Mouse (Mus musculus) small intestine, adult 2 months (tissue): Measurements from ENCODE around the gene Stambpl1. TPM values are rescaled to one million over a fixed set of nuclear protein-coding genes. Genes with fewer than 3 reads are reported as not detected.

Experiments used
- H3K27ac ChIP-seq: fragments of 200-500 bp; 2 replicates; pipeline ENCODE4 v1.5.1; 2012; ENCODE audit warnings: low read depth, low read length, control low read depth, inconsistent platforms; ENCODE audit not compliant: insufficient read depth
- H3K27me3 ChIP-seq: fragments of 200-500 bp; 2 replicates; pipeline ENCODE4 v1.6.1; 2012; ENCODE audit warnings: mild to moderate bottlenecking, moderate library complexity, low read length, inconsistent platforms; ENCODE audit not compliant: control insufficient read depth, insufficient read depth
- H3K36me3 ChIP-seq: fragments of 200-500 bp; 2 replicates; pipeline ENCODE4 v1.6.1; 2012; ENCODE audit warnings: mild to moderate bottlenecking, low read length, control low read depth, inconsistent platforms; ENCODE audit not compliant: control insufficient read depth, insufficient read depth
- H3K4me1 ChIP-seq: fragments of 200-500 bp; 2 replicates; pipeline ENCODE4 v1.6.1; 2012; ENCODE audit warnings: low read length, inconsistent platforms, mixed read lengths; ENCODE audit not compliant: control insufficient read depth, insufficient read depth, insufficient read length
- H3K4me3 ChIP-seq: fragments of 200-500 bp; 2 replicates; pipeline ENCODE4 v1.5.1; 2012; ENCODE audit warnings: low read depth, mild to moderate bottlenecking, control low read depth, inconsistent platforms, low read length, moderate library complexity
- CTCF ChIP-seq: fragments of 200-500 bp; IDR thresholded peaks from 2 replicates; pipeline ENCODE4 v1.5.1; 2012; ENCODE audit warnings: low read depth, mild to moderate bottlenecking, control low read depth, inconsistent platforms, low read length, moderate library complexity, mixed read lengths; ENCODE audit not compliant: insufficient replicate concordance, insufficient read length; ENCODE audit errors: extremely low read depth
- POLR2A ChIP-seq: fragments of 200-500 bp; IDR thresholded peaks from 2 replicates; pipeline ENCODE4 v1.6.1; 2012; ENCODE audit warnings: low read depth, mild to moderate bottlenecking, control low read depth, inconsistent platforms, low read length, moderate library complexity
- WGBS: fragments of 180-500 bp; shearing (Covaris S2); methylation state at CpG from one replicate; pipeline ENCODE4 v1.1.7; 2018; 5-methylcytosine and 5-hydroxymethylcytosine counted together
- polyA plus RNA-seq: library from polyadenylated mRNA; depleted of rRNA; stranded (reverse); fragments of >200 nt; gene quantifications from 2 replicates; pipeline ENCODE4 v1.2.3, GENCODE M21; 2012

Gene Stambpl1
- polyA plus RNA-seq, 1 experiment, result 6.8 TPM

DNA sequence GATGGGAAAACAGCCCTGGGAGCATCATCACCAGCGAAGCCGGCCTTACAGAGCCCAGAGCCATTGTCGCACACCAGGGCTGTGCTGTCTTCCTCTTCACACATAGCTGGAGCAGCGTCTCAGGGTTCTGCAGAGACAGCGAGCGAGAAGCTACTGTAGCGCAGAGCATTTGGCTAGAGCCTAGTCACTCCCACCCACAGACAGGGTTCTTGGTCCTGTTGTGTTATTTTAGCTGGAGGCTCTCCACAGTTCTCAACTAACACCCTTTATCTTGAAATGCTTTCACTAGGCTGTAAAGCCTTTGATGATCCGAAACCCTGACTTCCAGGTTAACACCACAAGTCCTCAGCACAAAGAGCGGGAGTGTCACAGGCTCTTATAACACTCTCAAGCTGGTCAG, 60.4 kb downstream of the Stambpl1 start:
- peak overlapping the region; percentile 51 for H3K4me3 ChIP-seq
- no peaks in the 10 kb centered on the region for H3K27me3 ChIP-seq
- peaks cover 3% of the 10 kb centered on the region; the same call in 1 of the 2 replicates for H3K36me3 ChIP-seq
- no peak overlapping the region for H3K27ac ChIP-seq
- WGBS, result 77% methylated on average over 9 of the region's 9 CpGs
- no peak for TF ChIP-seq CTCF
- TF ChIP-seq POLR2A, result no peak
- no peaks in the 10 kb centered on the region for H3K4me1 ChIP-seq

DNA sequence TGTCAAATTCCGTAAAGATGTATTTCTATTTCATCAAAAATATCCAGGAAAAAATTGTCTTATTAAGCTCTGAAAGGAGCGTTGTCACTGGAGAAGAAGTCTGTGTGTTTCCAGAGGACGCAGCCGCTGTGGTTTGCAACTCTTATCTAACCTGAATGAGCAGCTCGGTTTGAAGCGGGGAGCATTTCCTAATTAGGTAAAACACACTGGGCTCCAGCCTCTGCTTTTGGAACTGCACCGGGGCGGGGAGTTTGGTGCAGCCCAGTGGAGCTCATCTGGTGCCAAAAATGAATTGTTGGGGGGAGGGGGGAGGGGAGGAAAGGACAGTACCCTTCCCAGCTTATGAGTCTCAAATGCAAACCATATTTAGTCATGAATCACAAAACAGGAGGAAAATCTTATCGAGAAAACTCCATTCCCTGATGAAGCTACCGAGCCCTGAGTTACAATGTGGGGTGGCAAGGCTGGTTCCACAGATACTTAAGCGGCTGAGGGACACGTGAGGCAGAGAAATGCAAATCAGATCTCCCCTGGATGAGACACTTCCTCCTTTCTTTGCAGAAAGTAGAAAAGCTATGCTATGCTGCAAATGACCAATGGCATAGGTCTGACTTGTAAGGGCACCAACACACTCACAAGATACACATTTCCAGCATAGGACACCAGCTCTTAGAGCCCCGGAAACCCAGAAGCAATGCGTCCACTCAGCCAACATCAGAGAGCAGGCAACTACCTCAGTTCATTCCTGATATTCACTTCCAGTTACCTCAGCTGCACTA, 62.3 kb downstream of the Stambpl1 start:
- H3K27ac ChIP-seq, result peak overlapping the region; percentile 85
- TF ChIP-seq CTCF, result no peak
- TF ChIP-seq POLR2A, result no peak
- WGBS, result 37% methylated on average over 14 of the region's 14 CpGs
- no peaks in the 10 kb centered on the region for H3K36me3 ChIP-seq
- H3K4me1 ChIP-seq, result no peaks in the 10 kb centered on the region
- peak overlapping the region; percentile 10; the same call in 1 of the 2 replicates for H3K4me3 ChIP-seq
- H3K27me3 ChIP-seq, result no peaks in the 10 kb centered on the region

DNA sequence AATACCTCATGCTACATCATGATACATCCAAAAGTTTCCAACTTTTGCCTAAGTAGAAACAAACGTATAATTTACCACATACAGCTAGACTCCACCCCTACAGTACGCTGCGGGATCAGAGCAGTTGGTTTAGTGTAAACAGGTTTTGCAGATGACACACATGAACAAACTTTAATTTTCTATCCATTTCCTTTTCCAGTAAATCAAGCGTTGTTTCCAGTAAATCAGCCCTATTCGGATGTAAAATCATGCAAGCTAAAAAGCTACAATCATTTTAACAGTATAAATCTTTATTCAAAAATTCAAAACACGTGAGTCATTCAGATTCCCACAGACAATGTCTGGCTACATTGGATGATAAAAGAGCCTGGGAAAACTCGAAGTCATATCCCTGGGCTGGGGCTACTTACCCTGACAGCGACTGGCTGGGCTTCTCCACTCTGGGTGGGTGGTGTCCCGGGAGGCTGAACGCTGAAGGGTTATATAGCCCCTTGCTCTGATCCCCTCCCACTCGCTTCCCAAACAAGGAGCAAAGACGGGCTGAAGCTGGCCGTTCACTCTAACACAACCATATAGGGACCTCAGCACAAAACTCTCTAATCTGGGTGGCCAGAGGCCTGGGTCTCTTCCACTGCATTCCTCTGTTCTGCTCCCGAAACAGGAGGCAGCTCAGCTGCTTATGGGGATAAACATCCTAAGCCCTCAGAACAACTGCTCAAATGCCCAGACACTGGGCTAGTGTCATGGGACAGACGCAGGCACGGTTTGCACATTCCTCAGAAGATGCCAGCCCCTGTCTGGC, 63.1 kb downstream of the Stambpl1 start, which contains the start of gene Acta2:
TSS of gene Acta2 (minus strand) at position 711 of the 802 bp plus-strand sequence.
- H3K27me3 ChIP-seq, result no peaks in the 10 kb centered on the region
- 66% methylated on average over 16 of the region's 16 CpGs for WGBS
- no peaks in the 10 kb centered on the region for H3K36me3 ChIP-seq
- peak within 1 kb of the TSS; percentile 10; the same call in 1 of the 2 replicates for H3K4me3 ChIP-seq
- TF ChIP-seq CTCF, result no peak
- TF ChIP-seq POLR2A, result peak; percentile 39; the same call in 1 of the 2 replicates
- no peaks in the 10 kb centered on the region for H3K4me1 ChIP-seq
- H3K27ac ChIP-seq, result peak within 1 kb of the TSS; percentile 81

DNA sequence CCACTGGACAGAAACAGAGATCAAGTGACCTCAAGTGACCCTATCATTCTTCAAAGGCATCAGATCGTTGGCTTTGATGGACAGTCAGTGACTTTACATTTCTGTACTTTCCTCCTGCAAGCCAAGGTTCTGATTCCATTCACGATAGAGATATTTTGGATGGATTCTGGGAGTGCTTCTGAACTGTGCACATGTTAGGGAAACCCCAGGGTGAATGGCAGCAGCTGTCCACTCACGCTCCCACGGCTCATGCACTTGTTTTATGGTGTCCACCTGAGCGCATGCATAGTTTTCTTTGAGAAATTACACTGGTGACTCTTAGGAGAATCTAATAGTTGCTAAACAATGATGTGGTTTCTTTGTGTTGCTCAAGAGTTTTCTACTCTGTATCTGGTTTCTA, 64.1 kb downstream of the Stambpl1 start:
- H3K4me3 ChIP-seq, result no peak overlapping the region
- H3K4me1 ChIP-seq, result no peaks in the 10 kb centered on the region
- no peak for TF ChIP-seq POLR2A
- no peak for TF ChIP-seq CTCF
- H3K36me3 ChIP-seq, result no peaks in the 10 kb centered on the region
- 72% methylated on average over 5 of the region's 5 CpGs for WGBS
- 0 out of 2 replicates have a peak overlapping the region, but pooled peaks have one; percentile 10 for H3K27ac ChIP-seq
- H3K27me3 ChIP-seq, result no peaks in the 10 kb centered on the region

DNA sequence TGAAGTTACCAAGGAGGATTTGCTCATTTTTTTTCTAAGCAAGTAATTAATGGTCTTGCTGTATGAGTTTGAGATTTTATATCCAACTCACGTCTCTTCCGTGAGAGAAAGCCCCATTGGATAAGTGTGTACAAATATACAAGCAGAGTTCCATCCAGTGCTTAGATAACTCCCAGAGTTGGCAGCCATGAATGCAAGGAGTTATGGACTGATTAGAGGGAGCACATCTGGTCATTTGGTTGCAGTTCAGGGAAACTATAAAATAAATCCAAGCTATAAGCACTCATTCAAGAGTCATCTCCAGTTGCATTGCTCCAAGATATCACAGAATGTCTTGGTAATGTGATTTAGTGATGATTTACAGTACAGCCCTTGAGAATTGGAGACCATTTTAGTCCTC, 64.9 kb downstream of the Stambpl1 start:
- no peak for TF ChIP-seq CTCF
- no peak for TF ChIP-seq POLR2A
- Histone ChIP-seq H3K27ac (no peak overlapping the region), H3K4me1 (no peaks in the 10 kb centered on the region), H3K4me3 (no peak overlapping the region), H3K27me3 (no peaks in the 10 kb centered on the region), H3K36me3 (no peaks in the 10 kb centered on the region)
- WGBS, result 77% methylated on average over 2 of the region's 2 CpGs

DNA sequence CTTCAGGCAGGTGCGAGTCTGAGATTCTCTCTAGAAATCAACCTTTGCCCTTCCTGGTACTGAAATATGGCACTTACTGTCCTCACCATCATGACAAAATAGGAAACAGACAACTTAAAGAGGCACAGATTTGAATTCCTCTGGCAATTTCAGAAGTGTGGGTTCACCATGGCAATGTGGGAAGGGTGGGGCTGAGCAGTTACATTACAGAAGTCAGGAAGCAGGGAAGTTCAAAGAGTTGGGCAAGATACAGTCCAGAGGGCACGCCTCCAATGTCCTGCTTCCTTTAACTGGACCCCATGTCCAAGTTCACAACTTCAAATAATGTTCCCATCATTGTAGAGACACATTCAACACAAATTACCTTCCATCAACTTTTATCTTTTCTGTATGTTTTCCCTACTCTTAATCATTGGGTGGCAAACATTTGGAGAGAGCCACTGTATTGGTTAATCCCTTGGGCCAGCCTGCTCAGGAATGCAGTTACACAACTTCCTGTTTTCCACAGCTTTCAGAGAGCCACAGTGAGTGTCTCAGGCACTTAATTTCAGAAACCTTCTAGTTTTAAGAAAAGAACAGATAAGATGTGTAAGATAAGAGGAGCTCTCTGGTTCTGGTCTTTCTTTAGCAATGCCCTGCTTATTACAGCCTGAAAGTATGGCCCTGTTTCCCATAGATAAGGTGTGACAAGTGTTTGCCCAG, 70.4 kb downstream of the Stambpl1 start:
- Histone ChIP-seq H3K36me3 (no peaks in the 10 kb centered on the region), H3K4me3 (no peak overlapping the region), H3K27me3 (no peaks in the 10 kb centered on the region), H3K27ac (no peak overlapping the region), H3K4me1 (peaks cover 8% of the 10 kb centered on the region; the same call in 1 of the 2 replicates)
- no peak for TF ChIP-seq POLR2A
- no peak for TF ChIP-seq CTCF
- 41% methylated on average over 2 of the region's 2 CpGs for WGBS
